Mouse (Mus musculus) liver, embryonic 11.5 days (tissue): ENCODE measurements at regions not wholly inside any gene's neighbourhood (a gene's known extent, or its start where the extent isn't known, plus 50 kb on each side); places are given as distances from the start of the nearest gene placed in this dataset.

Experiments
- ATAC-seq: fragments of 200-750 bp; cut with Nextera tagmentation; replicated peaks from 2 replicates; pipeline ENCODE4 v1.8.0; 2017; ENCODE audit warnings: moderate number of reproducible peaks, mild to moderate bottlenecking, moderate TSS enrichment, moderate library complexity; ENCODE audit not compliant: low FRiP score
- DNase-seq: peaks from one replicate; pipeline ENCODE4 v3.0.0-alpha.2; 2017; ENCODE audit warnings: low spot score
- H3K27ac ChIP-seq: fragments of 300-500 bp; sonication (generic); 2 replicates; pipeline ENCODE4 v1.5.1; 2014; ENCODE audit warnings: mild to moderate bottlenecking, low read depth, low read length, control low read depth
- H3K27me3 ChIP-seq: fragments of 300-500 bp; sonication (generic); replicated peaks from 2 replicates; pipeline ENCODE4 v1.6.1; 2014; ENCODE audit warnings: low read length, mixed read lengths; ENCODE audit not compliant: control insufficient read depth, insufficient read depth
- H3K36me3 ChIP-seq: fragments of 300-500 bp; sonication (generic); 2 replicates; pipeline ENCODE4 v1.6.1; 2014; ENCODE audit warnings: mild to moderate bottlenecking, low read length, moderate library complexity, mixed read lengths; ENCODE audit not compliant: control insufficient read depth, insufficient read depth
- H3K4me1 ChIP-seq: fragments of 300-500 bp; sonication (generic); replicated peaks from 2 replicates; pipeline ENCODE4 v1.6.1; 2014; ENCODE audit warnings: low read length, mixed read lengths; ENCODE audit not compliant: control insufficient read depth, insufficient read depth
- H3K4me2 ChIP-seq: fragments of 300-500 bp; sonication (generic); 2 replicates; pipeline ENCODE4 v1.6.1; 2014; ENCODE audit warnings: mild to moderate bottlenecking, control low read depth, moderate library complexity
- H3K4me3 ChIP-seq: fragments of 300-500 bp; sonication (generic); 2 replicates; pipeline ENCODE4 v1.5.1; 2014; ENCODE audit warnings: low read depth, low read length, control low read depth
- H3K9ac ChIP-seq: fragments of 300-500 bp; sonication (generic); 2 replicates; pipeline ENCODE4 v1.6.1; 2014; ENCODE audit warnings: low read depth, low read length, control low read depth
- H3K9me3 ChIP-seq: fragments of 300-500 bp; sonication (generic); 2 replicates; pipeline ENCODE4 v1.6.1; 2016; ENCODE audit warnings: low read length, inconsistent platforms, mixed read lengths; ENCODE audit not compliant: control insufficient read depth
- WGBS: fragments of 180-500 bp; shearing (Covaris S2); extraction: QIAGEN DNeasy Blood & Tissue Kit; methylation state at CpG from one replicate; pipeline ENCODE4 v1.1.7; 2014; 5-methylcytosine and 5-hydroxymethylcytosine counted together

- DNase-seq: no peak
- Histone ChIP-seq H3K4me3 (no peak overlapping the region), H3K9me3 (no peaks in the 10 kb centered on the region), H3K27me3 (no peaks in the 10 kb centered on the region), H3K9ac (no peak overlapping the region), H3K4me1 (no peaks in the 10 kb centered on the region), H3K36me3 (no peaks in the 10 kb centered on the region), H3K4me2 (no peak overlapping the region), H3K27ac (no peak overlapping the region)
- 85% methylated on average over 3 of the region's 3 CpGs for WGBS
- no peak for ATAC-seq
These were observed 147.3 kb downstream of the Dmac1 start for GRCm38 (mm10) chr4:75130757-75131156.

GRCm38 (mm10) chr4:75115887-75116286, 162.2 kb downstream of the Dmac1 start:
- H3K27ac ChIP-seq: no peak overlapping the region
- DNase-seq (no peak), ATAC-seq (no peak)
- 80% methylated on average over 1 of the region's 1 CpGs for WGBS
- no peak overlapping the region for H3K4me3 ChIP-seq
- H3K9ac ChIP-seq: no peak overlapping the region
- H3K9me3 ChIP-seq: no peaks in the 10 kb centered on the region
- no peaks in the 10 kb centered on the region for H3K27me3 ChIP-seq
- H3K4me1 ChIP-seq: no peaks in the 10 kb centered on the region
- no peaks in the 10 kb centered on the region for H3K36me3 ChIP-seq
- H3K4me2 ChIP-seq: no peak overlapping the region

- WGBS: 82% methylated on average over 3 of the region's 3 CpGs
- Histone ChIP-seq H3K4me1 (no peaks in the 10 kb centered on the region), H3K27ac (no peak overlapping the region), H3K27me3 (no peaks in the 10 kb centered on the region), H3K36me3 (no peaks in the 10 kb centered on the region), H3K4me2 (no peak overlapping the region), H3K9me3 (no peaks in the 10 kb centered on the region), H3K4me3 (no peak overlapping the region), H3K9ac (no peak overlapping the region)
- DNase-seq: no peak
- no peak for ATAC-seq
These were observed 162.8 kb downstream of the Dmac1 start for GRCm38 (mm10) chr4:75115346-75115745.

- no peak for ATAC-seq
These were observed 212.3 kb downstream of the Dmac1 start for GRCm38 (mm10) chr4:75065782-75066181.

GRCm38 (mm10) chr4:75063275-75063674, 214.8 kb downstream of the Dmac1 start:
- no peaks in the 10 kb centered on the region for H3K27me3 ChIP-seq
- no peaks in the 10 kb centered on the region for H3K9me3 ChIP-seq
- DNase-seq (no peak), ATAC-seq (no peak)
- H3K27ac ChIP-seq: no peak overlapping the region
- WGBS: 67% methylated on average over 2 of the region's 2 CpGs
- no peak overlapping the region for H3K9ac ChIP-seq
- H3K36me3 ChIP-seq: no peaks in the 10 kb centered on the region
- no peak overlapping the region for H3K4me3 ChIP-seq
- H3K4me1 ChIP-seq: no peaks in the 10 kb centered on the region
- H3K4me2 ChIP-seq: no peak overlapping the region

More at GRCm38 (mm10) chr4:75065782-75066181, 212.3 kb downstream of the Dmac1 start:
- H3K9me3 ChIP-seq: no peaks in the 10 kb centered on the region
- H3K36me3 ChIP-seq: no peaks in the 10 kb centered on the region
- no peak overlapping the region for H3K4me2 ChIP-seq
- H3K27ac ChIP-seq: no peak overlapping the region
- no peaks in the 10 kb centered on the region for H3K4me1 ChIP-seq
- no peak overlapping the region for H3K9ac ChIP-seq
- H3K27me3 ChIP-seq: no peaks in the 10 kb centered on the region
- no peak overlapping the region for H3K4me3 ChIP-seq
- DNase-seq: no peak
- 61% methylated on average over 1 of the region's 1 CpGs for WGBS

GRCm38 (mm10) chr4:75043510-75043909, 234.6 kb downstream of the Dmac1 start:
- peaks cover 2% of the 10 kb centered on the region; the same call in 1 of the 2 replicates for H3K4me1 ChIP-seq
- no peaks in the 10 kb centered on the region for H3K36me3 ChIP-seq
- no peak overlapping the region for H3K9ac ChIP-seq
- no peak overlapping the region for H3K27ac ChIP-seq
- no peaks in the 10 kb centered on the region for H3K27me3 ChIP-seq
- ATAC-seq (no peak), DNase-seq (no peak)
- WGBS: 87% methylated on average over 1 of the region's 1 CpGs
- H3K4me2 ChIP-seq: no peak overlapping the region
- H3K9me3 ChIP-seq: no peaks in the 10 kb centered on the region
- H3K4me3 ChIP-seq: no peak overlapping the region

GRCm38 (mm10) chr4:75042640-75043039, 235.5 kb downstream of the Dmac1 start:
- Histone ChIP-seq H3K27ac (no peak overlapping the region), H3K36me3 (no peaks in the 10 kb centered on the region), H3K9ac (no peak overlapping the region), H3K4me2 (no peak overlapping the region), H3K4me3 (no peak overlapping the region), H3K9me3 (no peaks in the 10 kb centered on the region), H3K4me1 (peaks cover 2% of the 10 kb centered on the region; the same call in 1 of the 2 replicates), H3K27me3 (no peaks in the 10 kb centered on the region)
- 45% methylated on average over 1 of the region's 1 CpGs for WGBS
- DNase-seq (no peak), ATAC-seq (no peak)

- 30% methylated on average over 1 of the region's 1 CpGs for WGBS
These were observed 236.1 kb downstream of the Dmac1 start for GRCm38 (mm10) chr4:75041930-75042579.

More at GRCm38 (mm10) chr4:75041930-75042579, 236.1 kb downstream of the Dmac1 start:
- Histone ChIP-seq H3K4me3 (no peak overlapping the region), H3K4me1 (peaks cover 2% of the 10 kb centered on the region; the same call in 1 of the 2 replicates), H3K36me3 (no peaks in the 10 kb centered on the region), H3K4me2 (peak overlapping the region; percentile 39), H3K27me3 (no peaks in the 10 kb centered on the region), H3K9ac (no peak overlapping the region), H3K9me3 (no peaks in the 10 kb centered on the region), H3K27ac (no peak overlapping the region; the same call in 1 of the 2 replicates)
- ATAC-seq (peak; percentile 97), DNase-seq (no peak)
